Mouse (Mus musculus) small intestine, adult 2 months (tissue): Measurements from ENCODE around the gene Zfp78. TPM values are rescaled to one million over a fixed set of nuclear protein-coding genes. Genes with fewer than 3 reads are reported as not detected.
A peak's percentile ranks its signal among the peaks of the same experiment; 100 is the strongest.
"Not testable (repeated sequence)": the region's sequence is repeated elsewhere in the genome, so short reads cannot be mapped to it uniquely, and the experiment has no call there.

ENCODE experiments used
- H3K27ac ChIP-seq: fragments of 200-500 bp; 2 replicates; pipeline ENCODE4 v1.5.1; 2012; ENCODE audit warnings: low read depth, low read length, control low read depth, inconsistent platforms; ENCODE audit not compliant: insufficient read depth
- H3K27me3 ChIP-seq: fragments of 200-500 bp; 2 replicates; pipeline ENCODE4 v1.6.1; 2012; ENCODE audit warnings: mild to moderate bottlenecking, moderate library complexity, low read length, inconsistent platforms; ENCODE audit not compliant: control insufficient read depth, insufficient read depth
- H3K36me3 ChIP-seq: fragments of 200-500 bp; 2 replicates; pipeline ENCODE4 v1.6.1; 2012; ENCODE audit warnings: mild to moderate bottlenecking, low read length, control low read depth, inconsistent platforms; ENCODE audit not compliant: control insufficient read depth, insufficient read depth
- H3K4me1 ChIP-seq: fragments of 200-500 bp; 2 replicates; pipeline ENCODE4 v1.6.1; 2012; ENCODE audit warnings: low read length, inconsistent platforms, mixed read lengths; ENCODE audit not compliant: control insufficient read depth, insufficient read depth, insufficient read length
- H3K4me3 ChIP-seq: fragments of 200-500 bp; 2 replicates; pipeline ENCODE4 v1.5.1; 2012; ENCODE audit warnings: low read depth, mild to moderate bottlenecking, control low read depth, inconsistent platforms, low read length, moderate library complexity
- CTCF ChIP-seq: fragments of 200-500 bp; IDR thresholded peaks from 2 replicates; pipeline ENCODE4 v1.5.1; 2012; ENCODE audit warnings: low read depth, mild to moderate bottlenecking, control low read depth, inconsistent platforms, low read length, moderate library complexity, mixed read lengths; ENCODE audit not compliant: insufficient replicate concordance, insufficient read length; ENCODE audit errors: extremely low read depth
- POLR2A ChIP-seq: fragments of 200-500 bp; IDR thresholded peaks from 2 replicates; pipeline ENCODE4 v1.6.1; 2012; ENCODE audit warnings: low read depth, mild to moderate bottlenecking, control low read depth, inconsistent platforms, low read length, moderate library complexity
- WGBS: fragments of 180-500 bp; shearing (Covaris S2); methylation state at CpG from one replicate; pipeline ENCODE4 v1.1.7; 2018; 5-methylcytosine and 5-hydroxymethylcytosine counted together
- polyA plus RNA-seq: library from polyadenylated mRNA; depleted of rRNA; stranded (reverse); fragments of >200 nt; gene quantifications from 2 replicates; pipeline ENCODE4 v1.2.3, GENCODE M21; 2012

The Zfp78 gene
- polyA plus RNA-seq, 1 experiment = 0.03 TPM

DNA sequence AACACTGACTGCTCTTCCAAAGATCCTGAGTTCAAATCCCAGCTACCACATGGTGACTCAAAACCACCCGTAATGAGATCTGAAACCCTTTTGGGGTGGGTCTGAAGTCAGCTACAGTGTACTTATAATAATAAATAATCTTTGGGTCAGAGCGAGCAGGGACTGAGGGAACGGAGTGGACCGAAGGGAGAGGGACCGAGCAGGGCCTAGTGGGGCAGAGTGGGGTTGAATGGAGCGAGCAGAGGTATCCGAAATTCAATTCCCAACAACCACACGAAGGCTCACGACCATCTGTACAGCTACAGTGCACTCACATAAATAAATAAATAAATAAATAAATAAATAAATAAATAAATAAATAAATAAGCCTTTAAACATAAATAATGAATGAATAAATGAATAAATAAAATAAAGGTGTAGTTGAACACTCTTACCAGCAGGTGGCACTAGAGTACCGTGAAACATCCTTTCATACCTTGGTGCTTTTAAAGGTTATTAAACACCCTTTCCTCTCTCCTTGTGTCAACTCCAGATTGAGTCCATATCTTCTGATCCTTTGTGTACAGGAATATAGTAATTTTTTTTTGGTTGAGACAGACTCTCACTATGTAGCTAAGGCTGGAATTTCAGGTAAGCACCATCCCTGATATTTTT lies 4.0 kb upstream of the Zfp78 start:
- TF ChIP-seq CTCF = no peak
- TF ChIP-seq POLR2A = no peak
- 46% methylated on average over 10 of the region's 10 CpGs for whole genome bisulfite sequencing

DNA sequence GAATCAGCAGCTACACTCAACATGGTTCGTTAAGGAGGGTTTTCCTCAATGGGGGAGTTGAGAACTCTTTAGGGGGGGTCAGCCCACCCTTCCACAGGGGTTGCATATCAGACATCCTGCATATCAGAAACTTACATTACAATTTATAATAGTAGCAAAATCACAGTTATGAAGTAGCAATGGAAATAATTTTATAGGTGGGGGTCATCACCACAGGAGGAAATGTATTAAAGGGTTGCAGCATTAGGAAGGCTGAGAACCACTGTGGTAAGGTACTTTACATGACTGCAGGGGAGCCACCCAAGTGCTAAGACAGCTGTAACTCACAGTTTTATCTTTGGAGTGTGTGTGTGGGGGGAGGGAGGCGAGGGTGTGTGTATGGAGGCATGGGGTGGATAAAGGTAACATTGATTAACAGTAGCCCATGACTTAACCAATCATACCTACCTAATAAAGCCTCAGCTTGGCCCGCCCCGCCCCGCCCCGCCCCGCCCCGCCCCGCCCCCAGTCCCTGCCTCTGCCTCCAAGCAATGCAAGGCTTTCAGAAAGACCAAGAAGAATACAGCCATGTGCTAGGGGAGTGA lies 2.5 kb upstream of the Zfp78 start:
- Histone ChIP-seq H3K4me3 (no peak overlapping the region), H3K4me1 (no peaks in the 10 kb centered on the region; the same call in 1 of the 2 replicates), H3K27me3 (no peaks in the 10 kb centered on the region), H3K36me3 (no peaks in the 10 kb centered on the region), H3K27ac (no peak overlapping the region)
- 16% methylated on average over 9 of the region's 9 CpGs for WGBS
- TF ChIP-seq CTCF (no peak), POLR2A (no peak)

More for the DNA sequence above, 4.0 kb upstream of the Zfp78 start:
- no peaks in the 10 kb centered on the region; the same call in 1 of the 2 replicates for H3K4me1 ChIP-seq
- H3K36me3 ChIP-seq = no peaks in the 10 kb centered on the region
- no peaks in the 10 kb centered on the region for H3K27me3 ChIP-seq
- no peak overlapping the region for H3K4me3 ChIP-seq
- H3K27ac ChIP-seq = no peak overlapping the region

DNA sequence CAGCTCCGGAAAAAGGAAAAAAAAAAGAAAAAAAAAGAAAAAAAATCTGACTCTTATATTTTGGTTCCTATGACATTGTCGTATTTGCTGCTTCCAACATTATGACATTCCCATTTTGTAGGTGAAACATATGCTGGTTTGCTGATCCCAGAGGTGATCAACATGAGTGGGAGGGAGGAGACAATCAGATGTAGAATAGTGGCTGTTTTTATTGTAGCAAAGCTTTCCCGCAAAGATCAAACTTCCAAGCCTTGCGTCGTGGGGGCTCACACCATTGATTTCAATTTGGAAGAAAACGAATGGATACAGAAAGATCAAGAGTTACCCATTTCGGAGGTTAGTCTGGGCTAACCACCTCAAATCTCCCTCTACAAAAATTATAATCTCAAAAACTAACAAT lies 1.3 kb upstream of the Zfp78 start:
- TF ChIP-seq POLR2A (no peak), CTCF (no peak)
- no peak overlapping the region for H3K27ac ChIP-seq
- no peaks in the 10 kb centered on the region for H3K27me3 ChIP-seq
- H3K36me3 ChIP-seq = no peaks in the 10 kb centered on the region
- 20% methylated on average over 7 of the region's 7 CpGs for WGBS
- H3K4me1 ChIP-seq = no peaks in the 10 kb centered on the region; the same call in 1 of the 2 replicates
- H3K4me3 ChIP-seq = peak overlapping the region; percentile 71; the same call in 1 of the 2 replicates

DNA sequence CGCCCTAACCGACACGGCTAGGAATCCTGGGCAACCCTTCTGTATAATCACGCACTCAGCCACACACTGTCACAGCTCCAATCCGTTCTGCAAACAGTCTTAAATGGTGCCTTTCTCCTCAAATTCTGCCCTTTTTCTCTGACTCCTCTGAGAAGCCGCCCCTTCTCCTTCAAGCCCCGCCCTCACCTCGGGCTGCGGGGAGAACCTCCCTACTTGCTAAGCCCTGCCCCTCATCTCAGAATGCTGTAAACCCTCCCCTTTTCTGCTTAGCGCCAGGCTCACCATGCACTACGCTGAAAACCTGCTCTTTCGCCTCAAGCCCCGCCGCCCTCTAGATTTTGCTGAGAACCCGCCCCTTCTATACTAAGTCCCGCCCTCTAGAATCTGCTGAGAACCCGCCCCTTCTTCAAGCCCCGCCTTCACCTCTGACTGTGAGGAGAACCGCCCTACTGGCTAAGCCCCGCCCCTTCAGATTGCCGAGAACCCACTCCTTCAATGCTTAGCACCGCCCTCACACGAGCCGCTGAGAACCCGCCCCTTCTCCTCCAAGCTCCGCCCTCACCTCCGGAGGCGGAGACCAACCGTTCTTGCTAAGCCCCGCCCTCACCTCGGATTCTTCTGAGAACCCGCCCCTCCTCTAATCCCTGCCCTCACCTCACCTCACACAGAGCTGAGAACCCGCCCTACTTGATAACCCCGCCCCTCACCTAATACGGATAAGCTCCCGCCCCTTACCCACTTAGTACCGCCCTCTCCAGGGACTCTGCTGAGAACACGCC lies 623 bp upstream of the Zfp78 start:
- no peaks in the 10 kb centered on the region; the same call in 1 of the 2 replicates for H3K4me1 ChIP-seq
- TF ChIP-seq POLR2A = no peak
- TF ChIP-seq CTCF = no peak
- H3K27ac ChIP-seq = peak overlapping the region; percentile 65; the same call in 1 of the 2 replicates

DNA sequence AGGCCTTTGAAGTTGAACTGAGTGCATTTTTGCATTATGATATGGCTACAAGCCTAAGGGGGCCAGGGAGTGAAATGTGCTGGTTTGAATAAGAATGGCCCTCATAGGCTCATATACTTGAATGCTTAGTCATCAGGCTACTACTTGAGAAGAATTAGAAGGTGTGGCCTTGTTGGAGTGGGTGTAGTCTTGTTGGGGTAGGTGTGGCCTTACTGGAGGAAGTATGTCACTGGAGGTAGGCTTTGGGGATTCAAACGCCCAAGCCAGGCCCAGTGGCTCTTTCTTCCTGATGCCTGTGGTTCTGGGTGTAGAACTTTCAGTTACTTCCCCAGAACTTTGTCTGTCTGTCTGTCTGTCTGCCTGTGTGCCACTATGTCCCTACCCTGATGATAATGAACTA lies 1.7 kb downstream of the Zfp78 start:
- Histone ChIP-seq H3K36me3 (no peaks in the 10 kb centered on the region), H3K27me3 (no peaks in the 10 kb centered on the region), H3K4me3 (no peak overlapping the region), H3K4me1 (no peaks in the 10 kb centered on the region; the same call in 1 of the 2 replicates), H3K27ac (no peak overlapping the region)
- TF ChIP-seq POLR2A (no peak), CTCF (no peak)
- WGBS = 54% methylated on average over 1 of the region's 1 CpGs

More for the DNA sequence above, 623 bp upstream of the Zfp78 start:
- Histone ChIP-seq H3K4me3 (peak overlapping the region; percentile 71), H3K36me3 (no peaks in the 10 kb centered on the region), H3K27me3 (no peaks in the 10 kb centered on the region)
- under 1% methylated on average over 38 of the region's 38 CpGs for WGBS

DNA sequence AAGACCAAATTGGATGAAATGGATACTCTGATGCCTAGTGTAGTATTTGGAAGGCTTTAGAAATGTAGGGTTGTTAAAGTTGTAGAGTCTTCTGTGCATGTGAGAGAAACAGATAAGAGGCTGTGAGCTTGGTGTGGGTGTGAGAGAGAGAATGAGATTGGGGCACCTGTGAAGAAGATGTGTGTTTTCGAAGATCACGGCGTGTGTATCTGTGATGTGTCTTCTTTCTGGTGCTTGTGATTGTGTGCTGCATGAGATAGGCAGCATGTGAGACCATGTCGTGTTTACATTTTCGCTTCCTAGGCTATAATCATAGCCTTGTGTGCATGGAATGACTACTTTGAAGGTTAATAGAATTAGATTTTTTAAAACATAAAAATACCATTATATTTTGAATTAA lies 4.1 kb downstream of the Zfp78 start:
- H3K27ac ChIP-seq = no peak overlapping the region
- H3K36me3 ChIP-seq = no peaks in the 10 kb centered on the region
- H3K4me1 ChIP-seq = no peaks in the 10 kb centered on the region; the same call in 1 of the 2 replicates
- H3K27me3 ChIP-seq = no peaks in the 10 kb centered on the region
- 90% methylated on average over 5 of the region's 5 CpGs for WGBS
- no peak overlapping the region for H3K4me3 ChIP-seq
- no peak for TF ChIP-seq POLR2A
- TF ChIP-seq CTCF = no peak

DNA sequence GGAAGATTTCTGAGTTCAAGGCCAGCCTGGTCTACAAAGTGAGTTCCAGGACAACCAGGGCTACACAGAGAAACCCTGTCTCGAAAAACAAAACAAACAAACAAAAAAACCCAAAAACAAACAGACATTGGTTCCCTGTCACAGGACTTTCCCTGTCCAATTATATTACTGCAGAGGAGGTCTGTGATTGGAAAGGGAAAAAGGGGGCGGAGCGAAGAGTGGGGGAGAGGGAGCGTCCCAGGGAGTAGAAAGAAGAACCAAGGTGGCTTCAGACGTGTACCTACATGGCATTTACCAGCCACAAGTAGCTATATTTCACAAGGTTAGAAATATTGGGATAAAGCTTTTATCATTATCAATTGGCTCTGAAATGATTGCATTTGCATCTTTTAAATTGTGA lies 5.1 kb downstream of the Zfp78 start:
- H3K4me3 ChIP-seq, H3K4me1 ChIP-seq, H3K27ac ChIP-seq, H3K27me3 ChIP-seq, H3K36me3 ChIP-seq: not testable (repeated sequence)
- WGBS = 83% methylated on average over 5 of the region's 5 CpGs
